Mouse (Mus musculus) E14TG2a.4 (cell line): ENCODE measurements around the gene Gm3854.
"Not testable (repeated sequence)": the region's sequence is repeated elsewhere in the genome, so short reads cannot be mapped to it uniquely, and the experiment has no call there.

Experiments used
- H3K27me3 ChIP-seq: 2 replicates; pipeline ENCODE4 v1.6.1; 2014; ENCODE audit warnings: low read length, control low read depth; ENCODE audit not compliant: insufficient read depth
- H3K36me3 ChIP-seq: 2 replicates; pipeline ENCODE4 v1.6.1; 2014; ENCODE audit warnings: low read length, control low read depth; ENCODE audit not compliant: insufficient read depth
- H3K4me1 ChIP-seq: replicated peaks from 2 replicates; pipeline ENCODE4 v1.6.1; 2014; ENCODE audit warnings: low read depth, low read length, control low read depth
- H3K4me3 ChIP-seq: replicated peaks from 2 replicates; pipeline ENCODE4 v1.5.1; 2014; ENCODE audit warnings: mild to moderate bottlenecking, low read length
- H3K9me3 ChIP-seq: 2 replicates; pipeline ENCODE4 v1.6.1; 2014; ENCODE audit warnings: low read length, control low read depth
- CTCF ChIP-seq: conservative IDR thresholded peaks from 2 replicates; pipeline ENCODE4 v1.5.1; 2014; ENCODE audit warnings: low read length
- NANOG ChIP-seq: IDR thresholded peaks from 2 replicates; pipeline ENCODE4 v1.6.1; 2014; ENCODE audit warnings: borderline replicate concordance, low read length, mixed read lengths
- POU5F1 ChIP-seq: IDR thresholded peaks from 2 replicates; pipeline ENCODE4 v1.6.1; 2014; ENCODE audit warnings: low read length, borderline replicate concordance

Gene Gm3854

GRCm38 (mm10) chr7:6360477-6361060 lies 17.0 kb downstream of the Gm3854 start:
- TF ChIP-seq NANOG (no peak), CTCF (no peak), POU5F1 (no peak)
- Histone ChIP-seq H3K9me3 (no peaks in the 10 kb centered on the region), H3K4me1 (peaks cover 42% of the 10 kb centered on the region), H3K4me3 (no peak overlapping the region), H3K36me3 (no peaks in the 10 kb centered on the region), H3K27me3 (no peaks in the 10 kb centered on the region)

- no peaks in the 10 kb centered on the region for H3K36me3 ChIP-seq
These were observed 18.2 kb downstream of the Gm3854 start for GRCm38 (mm10) chr7:6361756-6362155.

GRCm38 (mm10) chr7:6362268-6363046 lies 18.9 kb downstream of the Gm3854 start:
- TF ChIP-seq NANOG (no peak), POU5F1 (no peak), CTCF (no peak)
- no peaks in the 10 kb centered on the region for H3K27me3 ChIP-seq
- H3K4me1 ChIP-seq, result peaks cover 55% of the 10 kb centered on the region
- H3K9me3 ChIP-seq, result no peaks in the 10 kb centered on the region
- H3K36me3 ChIP-seq, result no peaks in the 10 kb centered on the region
- H3K4me3 ChIP-seq, result peak overlapping the region; percentile 89

More at GRCm38 (mm10) chr7:6361756-6362155, 18.2 kb downstream of the Gm3854 start:
- Histone ChIP-seq H3K4me1 (peaks cover 48% of the 10 kb centered on the region), H3K4me3 (peak overlapping the region; percentile 80), H3K27me3 (no peaks in the 10 kb centered on the region), H3K9me3 (no peaks in the 10 kb centered on the region)
- TF ChIP-seq CTCF (no peak), NANOG (no peak), POU5F1 (no peak)

GRCm38 (mm10) chr7:6363047-6363488 lies 19.5 kb downstream of the Gm3854 start, which contains the start of gene Zfp78:
Gene Zfp78 (plus strand): TSS chr7:6363280.
- Histone ChIP-seq H3K9me3 (no peaks in the 10 kb centered on the region), H3K36me3 (no peaks in the 10 kb centered on the region), H3K4me1 (peaks cover 61% of the 10 kb centered on the region), H3K4me3 (peak within 1 kb of the TSS; percentile 89), H3K27me3 (no peaks in the 10 kb centered on the region)
- TF ChIP-seq CTCF (no peak), POU5F1 (no peak), NANOG (no peak)

GRCm38 (mm10) chr7:6364761-6365160 lies 21.2 kb downstream of the Gm3854 start:
- Histone ChIP-seq H3K27me3 (no peaks in the 10 kb centered on the region), H3K4me3 (no peak overlapping the region; the same call in 1 of the 2 replicates), H3K4me1 (peaks cover 73% of the 10 kb centered on the region), H3K36me3 (no peaks in the 10 kb centered on the region), H3K9me3 (no peaks in the 10 kb centered on the region)
- TF ChIP-seq CTCF (no peak), NANOG (no peak), POU5F1 (no peak)

- Histone ChIP-seq H3K36me3 (no peaks in the 10 kb centered on the region; the same call in 1 of the 2 replicates), H3K4me1 (peaks cover 55% of the 10 kb centered on the region)
These were observed 23.6 kb downstream of the Gm3854 start for GRCm38 (mm10) chr7:6367185-6367584.

GRCm38 (mm10) chr7:6368146-6368545 lies 24.6 kb downstream of the Gm3854 start:
- Histone ChIP-seq H3K4me1 (peaks cover 59% of the 10 kb centered on the region), H3K4me3 (peak overlapping the region; percentile 32; the same call in 1 of the 2 replicates)
- not testable (repeated sequence) for H3K9me3 ChIP-seq, H3K36me3 ChIP-seq, H3K27me3 ChIP-seq

More at GRCm38 (mm10) chr7:6367185-6367584, 23.6 kb downstream of the Gm3854 start:
- TF ChIP-seq POU5F1 (no peak), CTCF (no peak), NANOG (no peak)
- H3K9me3 ChIP-seq, result no peaks in the 10 kb centered on the region
- H3K27me3 ChIP-seq, result no peaks in the 10 kb centered on the region
- H3K4me3 ChIP-seq, result no peak overlapping the region

GRCm38 (mm10) chr7:6369460-6369859 lies 25.9 kb downstream of the Gm3854 start:
- TF ChIP-seq CTCF (no peak), NANOG (no peak), POU5F1 (no peak)
- H3K4me1 ChIP-seq, result peaks cover 53% of the 10 kb centered on the region
- no peak overlapping the region for H3K4me3 ChIP-seq
- H3K27me3 ChIP-seq, result no peaks in the 10 kb centered on the region
- H3K36me3 ChIP-seq, result peaks cover 3% of the 10 kb centered on the region; the same call in 1 of the 2 replicates
- no peaks in the 10 kb centered on the region for H3K9me3 ChIP-seq

- no peak for TF ChIP-seq NANOG
- TF ChIP-seq POU5F1, result no peak
- TF ChIP-seq CTCF, result no peak
- Histone ChIP-seq H3K27me3 (no peaks in the 10 kb centered on the region), H3K36me3 (peaks cover 5% of the 10 kb centered on the region)
These were observed 29.4 kb downstream of the Gm3854 start for GRCm38 (mm10) chr7:6372993-6373392.

More at GRCm38 (mm10) chr7:6372993-6373392, 29.4 kb downstream of the Gm3854 start:
- Histone ChIP-seq H3K9me3 (no peaks in the 10 kb centered on the region), H3K4me3 (no peak overlapping the region), H3K4me1 (peaks cover 23% of the 10 kb centered on the region)
